Mouse (Mus musculus): ENCODE results near the gene Cab39l. TPM values are rescaled to one million over a fixed set of nuclear protein-coding genes. Genes with fewer than 3 reads are reported as not detected.

Cab39l gene
- polyA plus RNA-seq, 1 experiment from 2014 or later, result 53.0 TPM

DNA sequence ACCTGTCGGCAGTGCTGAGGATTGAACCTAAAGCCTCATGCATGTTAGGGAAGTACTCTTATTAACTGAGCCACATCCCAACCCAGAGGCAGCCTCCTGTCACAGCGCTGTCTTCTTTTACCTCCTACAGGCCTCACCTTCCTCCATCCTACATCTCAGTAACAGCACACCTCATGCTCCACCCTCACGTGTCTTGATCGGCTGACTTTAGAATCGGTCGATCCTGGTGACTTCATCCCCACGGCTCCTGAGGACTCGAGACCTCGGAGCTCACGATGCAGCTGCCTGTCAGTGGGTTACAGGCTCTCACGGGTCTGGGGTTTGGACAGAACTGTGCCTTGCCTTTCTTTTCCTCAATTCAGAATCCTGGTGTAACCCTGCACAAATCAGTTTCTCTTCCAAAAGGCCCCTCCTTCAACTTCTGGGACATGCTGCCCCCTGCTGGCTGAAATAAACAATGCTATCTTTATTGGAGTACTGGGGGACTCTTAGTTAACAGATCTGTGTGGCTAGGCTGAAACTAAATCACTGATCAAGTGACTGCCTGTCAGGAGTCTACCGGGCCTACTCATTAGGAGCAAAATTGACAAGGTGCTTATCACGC lies 115.3 kb downstream of the Cab39l start:
- 60% methylated on average over 13 of the region's 13 CpGs for WGBS
- no peak overlapping the region for H3K4me2 ChIP-seq (ENCODE audit: low read depth, severe bottlenecking)
- H3K4me3 ChIP-seq (ENCODE audit: low read depth, low read length), result no peak overlapping the region
- H3K36me3 ChIP-seq (ENCODE audit: control insufficient read depth, insufficient read depth, low read length), result no peaks in the 10 kb centered on the region
- DNase-seq (ENCODE audit: low spot score) (peak; percentile 85), ATAC-seq (ENCODE audit: insufficient number of reproducible peaks, low FRiP score, low TSS enrichment, low read depth) (no peak; the same call in 1 of the 2 replicates)
- H3K4me1 ChIP-seq (ENCODE audit: control insufficient read depth, insufficient read depth, low read length), result no peaks in the 10 kb centered on the region; the same call in 1 of the 2 replicates
- no peaks in the 10 kb centered on the region for H3K9me3 ChIP-seq (ENCODE audit: control insufficient read depth, low read length)
- no peaks in the 10 kb centered on the region for H3K27me3 ChIP-seq (ENCODE audit: control insufficient read depth, insufficient read depth, low read length)
- no peak overlapping the region for H3K27ac ChIP-seq (replicated peaks; ENCODE audit: low read depth, low read length)
- no peak overlapping the region for H3K9ac ChIP-seq (ENCODE audit: low read length)

DNA sequence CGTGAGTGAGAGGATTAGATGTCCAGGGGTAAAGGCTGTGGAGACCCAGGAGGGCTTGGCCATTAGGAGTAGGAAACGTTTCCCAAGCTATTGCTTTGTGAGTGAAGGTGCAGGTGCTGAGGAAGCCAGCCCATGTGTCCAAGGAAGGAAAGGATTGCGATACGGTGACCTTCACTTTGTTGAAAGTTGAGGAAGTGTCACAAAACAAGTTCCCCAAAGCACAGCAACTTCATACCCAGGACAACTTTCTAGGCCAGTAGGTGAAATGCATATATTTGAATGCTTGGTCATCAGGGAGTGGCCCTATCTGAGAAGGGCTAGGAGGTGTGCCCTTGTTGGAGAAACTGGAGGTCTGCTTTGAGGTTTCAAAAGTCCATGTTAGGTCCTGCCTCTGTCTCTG lies 116.3 kb downstream of the Cab39l start:
- ATAC-seq (ENCODE audit: insufficient number of reproducible peaks, low FRiP score, low TSS enrichment, low read depth) (no peak), DNase-seq (ENCODE audit: low spot score) (no peak)
- Histone ChIP-seq H3K9me3 (ENCODE audit: control insufficient read depth, low read length) (no peaks in the 10 kb centered on the region), H3K4me1 (ENCODE audit: control insufficient read depth, insufficient read depth, low read length) (no peaks in the 10 kb centered on the region; the same call in 1 of the 2 replicates), H3K27ac (replicated peaks; ENCODE audit: low read depth, low read length) (no peak overlapping the region), H3K27me3 (ENCODE audit: control insufficient read depth, insufficient read depth, low read length) (no peaks in the 10 kb centered on the region), H3K4me3 (ENCODE audit: low read depth, low read length) (no peak overlapping the region), H3K36me3 (ENCODE audit: control insufficient read depth, insufficient read depth, low read length) (no peaks in the 10 kb centered on the region), H3K4me2 (ENCODE audit: low read depth, severe bottlenecking) (no peak overlapping the region), H3K9ac (ENCODE audit: low read length) (no peak overlapping the region)
- 70% methylated on average over 4 of the region's 4 CpGs for WGBS

DNA sequence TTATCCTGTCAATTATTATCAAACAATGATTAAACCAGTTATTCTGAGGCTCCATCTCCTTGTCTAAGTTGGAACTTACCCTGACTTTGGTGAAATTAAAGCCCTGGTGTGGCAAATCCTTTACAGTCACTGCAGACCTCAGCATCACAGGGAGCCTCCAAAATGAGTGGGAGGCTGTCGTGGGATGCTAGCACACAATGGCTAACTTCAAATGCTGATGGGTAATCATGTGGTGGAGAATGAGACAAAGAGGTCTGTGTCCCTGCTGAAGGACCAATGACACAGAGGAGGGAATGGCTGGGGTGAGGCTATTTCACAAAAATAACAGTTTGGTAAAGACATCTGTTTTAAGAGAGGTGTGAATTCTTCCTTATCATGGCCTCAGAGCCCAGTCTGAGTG lies 117.1 kb downstream of the Cab39l start:
- H3K4me2 ChIP-seq (ENCODE audit: low read depth, severe bottlenecking), result no peak overlapping the region
- no peak overlapping the region for H3K27ac ChIP-seq (replicated peaks; ENCODE audit: low read depth, low read length)
- no peaks in the 10 kb centered on the region; the same call in 1 of the 2 replicates for H3K4me1 ChIP-seq (ENCODE audit: control insufficient read depth, insufficient read depth, low read length)
- 64% methylated on average over 1 of the region's 1 CpGs for WGBS
- ATAC-seq (ENCODE audit: insufficient number of reproducible peaks, low FRiP score, low TSS enrichment, low read depth) (no peak), DNase-seq (ENCODE audit: low spot score) (no peak)
- H3K9ac ChIP-seq (ENCODE audit: low read length), result no peak overlapping the region
- no peak overlapping the region for H3K4me3 ChIP-seq (ENCODE audit: low read depth, low read length)
- H3K9me3 ChIP-seq (ENCODE audit: control insufficient read depth, low read length), result no peaks in the 10 kb centered on the region
- no peaks in the 10 kb centered on the region for H3K36me3 ChIP-seq (ENCODE audit: control insufficient read depth, insufficient read depth, low read length)
- H3K27me3 ChIP-seq (ENCODE audit: control insufficient read depth, insufficient read depth, low read length), result no peaks in the 10 kb centered on the region

DNA sequence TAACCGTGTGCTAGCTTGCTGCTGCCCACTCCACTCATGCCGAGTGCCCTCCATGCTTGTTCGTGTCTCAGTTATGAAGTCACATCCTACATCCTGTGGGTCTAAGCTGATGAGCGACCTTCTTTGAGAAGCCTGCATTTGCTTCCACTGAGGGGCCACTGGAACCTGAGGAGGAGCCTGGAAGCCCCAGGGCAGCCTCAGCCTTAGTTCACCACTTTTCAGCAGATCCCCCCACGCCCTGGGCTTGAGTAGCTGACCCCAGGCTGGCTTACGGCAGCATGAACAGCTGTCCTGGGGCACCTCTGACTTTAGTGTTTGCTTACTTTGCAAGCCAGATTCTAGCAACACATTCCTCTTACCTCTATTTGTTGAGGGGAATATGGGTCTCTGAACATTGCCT lies 126.0 kb downstream of the Cab39l start:
- Histone ChIP-seq H3K36me3 (ENCODE audit: control insufficient read depth, insufficient read depth, low read length) (no peaks in the 10 kb centered on the region), H3K4me1 (ENCODE audit: control insufficient read depth, insufficient read depth, low read length) (no peaks in the 10 kb centered on the region), H3K27ac (replicated peaks; ENCODE audit: low read depth, low read length) (no peak overlapping the region), H3K9ac (ENCODE audit: low read length) (no peak overlapping the region), H3K27me3 (ENCODE audit: control insufficient read depth, insufficient read depth, low read length) (no peaks in the 10 kb centered on the region), H3K9me3 (ENCODE audit: control insufficient read depth, low read length) (no peaks in the 10 kb centered on the region), H3K4me3 (ENCODE audit: low read depth, low read length) (no peak overlapping the region), H3K4me2 (ENCODE audit: low read depth, severe bottlenecking) (no peak overlapping the region)
- DNase-seq (ENCODE audit: low spot score), result no peak
- no peak for ATAC-seq (ENCODE audit: insufficient number of reproducible peaks, low FRiP score, low TSS enrichment, low read depth)
- 88% methylated on average over 6 of the region's 6 CpGs for WGBS

DNA sequence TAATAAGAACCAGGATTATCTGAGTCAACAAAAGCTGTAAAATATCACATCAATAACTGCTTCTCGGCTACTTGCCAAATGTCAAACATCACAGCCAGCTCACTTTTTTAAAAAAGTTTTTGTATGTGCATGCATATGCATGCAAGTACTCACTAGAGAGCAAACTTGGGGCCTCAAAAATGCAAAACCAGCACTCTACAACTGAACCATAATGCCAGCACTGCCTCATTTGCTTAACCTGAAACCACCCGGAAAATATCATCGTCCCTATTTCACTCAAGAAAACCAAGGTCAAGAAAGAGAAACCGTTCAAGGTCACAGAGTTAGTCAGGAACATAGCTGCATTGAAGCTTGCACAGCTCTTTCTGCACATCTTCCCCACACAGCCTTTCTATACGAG lies 135.6 kb downstream of the Cab39l start:
- ATAC-seq (ENCODE audit: insufficient number of reproducible peaks, low FRiP score, low TSS enrichment, low read depth) (no peak), DNase-seq (ENCODE audit: low spot score) (no peak)
- Histone ChIP-seq H3K4me3 (ENCODE audit: low read depth, low read length) (no peak overlapping the region), H3K9me3 (ENCODE audit: control insufficient read depth, low read length) (no peaks in the 10 kb centered on the region), H3K27me3 (ENCODE audit: control insufficient read depth, insufficient read depth, low read length) (no peaks in the 10 kb centered on the region), H3K4me2 (ENCODE audit: low read depth, severe bottlenecking) (no peak overlapping the region), H3K36me3 (ENCODE audit: control insufficient read depth, insufficient read depth, low read length) (peaks cover 4% of the 10 kb centered on the region), H3K9ac (ENCODE audit: low read length) (no peak overlapping the region), H3K27ac (replicated peaks; ENCODE audit: low read depth, low read length) (no peak overlapping the region), H3K4me1 (ENCODE audit: control insufficient read depth, insufficient read depth, low read length) (no peaks in the 10 kb centered on the region)
- WGBS, result 89% methylated on average over 5 of the region's 5 CpGs

DNA sequence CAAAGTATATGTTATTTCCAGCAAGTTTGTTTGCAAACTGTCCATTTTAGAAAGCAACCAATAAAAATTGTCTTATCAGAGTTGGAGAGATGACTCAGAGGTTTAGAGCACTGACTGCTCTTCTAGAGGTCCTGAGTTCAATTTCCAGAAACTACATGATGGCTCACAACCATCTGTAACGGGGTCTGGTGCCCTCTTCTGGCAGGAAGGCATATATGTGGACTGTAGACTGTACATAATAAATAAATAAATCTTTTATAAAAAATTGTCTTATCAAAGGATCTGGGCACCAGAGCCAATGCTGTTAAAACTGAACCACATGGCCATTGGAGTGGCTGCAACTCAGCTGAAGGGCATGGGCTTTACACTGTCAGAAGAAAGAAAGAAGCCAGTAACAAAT lies 149.8 kb downstream of the Cab39l start:
- H3K4me3 ChIP-seq (ENCODE audit: low read depth, low read length), result no peak overlapping the region
- DNase-seq (ENCODE audit: low spot score) (peak; percentile 30), ATAC-seq (ENCODE audit: insufficient number of reproducible peaks, low FRiP score, low TSS enrichment, low read depth) (no peak)
- no peak overlapping the region for H3K9ac ChIP-seq (ENCODE audit: low read length)
- H3K4me1 ChIP-seq (ENCODE audit: control insufficient read depth, insufficient read depth, low read length), result no peaks in the 10 kb centered on the region
- 86% methylated on average over 1 of the region's 1 CpGs for WGBS
- peaks cover 4% of the 10 kb centered on the region; the same call in 1 of the 2 replicates for H3K36me3 ChIP-seq (ENCODE audit: control insufficient read depth, insufficient read depth, low read length)
- H3K27me3 ChIP-seq (ENCODE audit: control insufficient read depth, insufficient read depth, low read length), result no peaks in the 10 kb centered on the region
- H3K27ac ChIP-seq (replicated peaks; ENCODE audit: low read depth, low read length), result no peak overlapping the region
- H3K9me3 ChIP-seq (ENCODE audit: control insufficient read depth, low read length), result no peaks in the 10 kb centered on the region
- no peak overlapping the region for H3K4me2 ChIP-seq (ENCODE audit: low read depth, severe bottlenecking)

DNA sequence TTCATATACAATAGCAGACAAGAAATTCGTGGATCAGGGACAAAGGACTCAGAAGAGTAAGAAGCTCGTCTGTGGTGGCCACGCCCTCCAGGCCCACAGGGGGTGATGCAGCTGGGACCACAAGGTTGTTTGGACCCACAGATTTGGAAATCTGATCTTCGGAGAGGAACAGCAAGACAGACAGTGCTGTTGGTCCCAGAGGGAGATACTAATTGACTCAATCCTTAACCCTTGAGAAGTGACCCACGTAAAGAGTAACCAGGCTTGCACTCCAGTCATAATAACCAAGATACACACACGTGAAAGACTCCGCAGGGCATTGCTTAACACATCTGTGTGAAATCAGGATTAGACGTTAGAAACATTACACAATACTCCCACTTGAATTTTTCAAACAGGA lies 151.1 kb downstream of the Cab39l start:
- Histone ChIP-seq H3K4me1 (ENCODE audit: control insufficient read depth, insufficient read depth, low read length) (peaks cover under 1% of the 10 kb centered on the region; the same call in 1 of the 2 replicates), H3K4me2 (ENCODE audit: low read depth, severe bottlenecking) (no peak overlapping the region), H3K9ac (ENCODE audit: low read length) (no peak overlapping the region), H3K4me3 (ENCODE audit: low read depth, low read length) (no peak overlapping the region), H3K27me3 (ENCODE audit: control insufficient read depth, insufficient read depth, low read length) (no peaks in the 10 kb centered on the region), H3K36me3 (ENCODE audit: control insufficient read depth, insufficient read depth, low read length) (peaks cover 4% of the 10 kb centered on the region; the same call in 1 of the 2 replicates), H3K9me3 (ENCODE audit: control insufficient read depth, low read length) (no peaks in the 10 kb centered on the region), H3K27ac (replicated peaks; ENCODE audit: low read depth, low read length) (no peak overlapping the region)
- ATAC-seq (ENCODE audit: insufficient number of reproducible peaks, low FRiP score, low TSS enrichment, low read depth) (no peak), DNase-seq (ENCODE audit: low spot score) (no peak)
- 84% methylated on average over 8 of the region's 8 CpGs for WGBS

DNA sequence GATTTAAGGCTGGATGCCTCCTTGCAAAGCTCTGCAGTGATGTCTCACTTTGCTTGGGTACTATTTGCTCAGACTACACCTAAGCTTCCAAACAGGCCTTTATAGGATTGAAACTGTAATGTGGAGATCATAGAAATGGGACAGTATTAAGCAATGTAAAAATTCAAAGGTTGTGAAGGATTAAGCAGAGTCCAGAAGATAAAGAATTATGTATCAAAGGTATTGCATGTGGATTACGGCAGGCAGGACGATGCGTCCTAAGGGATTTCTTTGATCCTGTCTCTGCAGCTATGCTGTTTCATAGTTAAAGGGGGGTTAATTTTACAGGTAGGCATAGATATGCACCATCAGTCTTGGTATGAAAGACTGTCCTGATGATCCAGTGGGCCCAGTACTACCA lies 151.8 kb downstream of the Cab39l start:
- Histone ChIP-seq H3K4me2 (ENCODE audit: low read depth, severe bottlenecking) (no peak overlapping the region), H3K9ac (ENCODE audit: low read length) (no peak overlapping the region), H3K9me3 (ENCODE audit: control insufficient read depth, low read length) (no peaks in the 10 kb centered on the region), H3K4me1 (ENCODE audit: control insufficient read depth, insufficient read depth, low read length) (peaks cover 4% of the 10 kb centered on the region; the same call in 1 of the 2 replicates), H3K36me3 (ENCODE audit: control insufficient read depth, insufficient read depth, low read length) (peaks cover 4% of the 10 kb centered on the region; the same call in 1 of the 2 replicates), H3K27me3 (ENCODE audit: control insufficient read depth, insufficient read depth, low read length) (no peaks in the 10 kb centered on the region), H3K4me3 (ENCODE audit: low read depth, low read length) (no peak overlapping the region), H3K27ac (replicated peaks; ENCODE audit: low read depth, low read length) (no peak overlapping the region)
- DNase-seq (ENCODE audit: low spot score) (no peak), ATAC-seq (ENCODE audit: insufficient number of reproducible peaks, low FRiP score, low TSS enrichment, low read depth) (no peak)
- 91% methylated on average over 3 of the region's 3 CpGs for WGBS

DNA sequence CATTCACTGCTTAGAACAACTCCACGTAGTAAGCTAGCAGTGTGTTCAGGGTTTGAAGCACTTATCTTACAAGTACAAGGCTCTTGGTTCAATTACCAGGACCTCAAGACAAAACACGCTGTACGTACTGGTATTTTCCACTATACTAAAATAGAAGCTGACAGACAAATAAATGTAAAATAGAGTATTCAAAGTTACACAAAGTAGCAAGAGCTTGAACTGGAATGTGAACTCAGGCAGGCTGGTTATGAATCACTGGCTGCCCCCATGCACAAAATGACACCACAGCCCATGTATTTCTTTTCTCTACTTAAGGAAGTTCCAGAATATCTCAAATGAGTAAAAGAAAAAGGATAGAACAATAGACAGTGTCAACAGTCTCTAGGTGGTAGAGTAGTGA lies 154.2 kb downstream of the Cab39l start:
- Histone ChIP-seq H3K27me3 (ENCODE audit: control insufficient read depth, insufficient read depth, low read length) (no peaks in the 10 kb centered on the region), H3K27ac (replicated peaks; ENCODE audit: low read depth, low read length) (no peak overlapping the region), H3K9me3 (ENCODE audit: control insufficient read depth, low read length) (no peaks in the 10 kb centered on the region), H3K9ac (ENCODE audit: low read length) (no peak overlapping the region), H3K36me3 (ENCODE audit: control insufficient read depth, insufficient read depth, low read length) (no peaks in the 10 kb centered on the region), H3K4me1 (ENCODE audit: control insufficient read depth, insufficient read depth, low read length) (peaks cover 4% of the 10 kb centered on the region; the same call in 1 of the 2 replicates), H3K4me2 (ENCODE audit: low read depth, severe bottlenecking) (no peak overlapping the region), H3K4me3 (ENCODE audit: low read depth, low read length) (no peak overlapping the region)
- DNase-seq (ENCODE audit: low spot score) (no peak), ATAC-seq (ENCODE audit: insufficient number of reproducible peaks, low FRiP score, low TSS enrichment, low read depth) (no peak)
- WGBS, result 97% methylated on average over 3 of the region's 3 CpGs
